Mouse (Mus musculus) limb, embryonic 11.5 days (tissue): Measurements from ENCODE around the gene Nat8l. TPM values are rescaled to one million over a fixed set of nuclear protein-coding genes. Genes with fewer than 3 reads are reported as not detected.
"Not testable (repeated sequence)": the region's sequence is repeated elsewhere in the genome, so short reads cannot be mapped to it uniquely, and the experiment has no call there.

Experiments used
- ATAC-seq: fragments of 200-750 bp; cut with Nextera tagmentation; 2 replicates; pipeline ENCODE4 v1.8.0; 2017; ENCODE audit warnings: low read depth; ENCODE audit not compliant: insufficient number of reproducible peaks, low FRiP score, low TSS enrichment
- DNase-seq: peaks from one replicate; pipeline ENCODE4 v3.0.0-alpha.2; 2015; ENCODE audit warnings: low spot score
- H3K27ac ChIP-seq: fragments of 300-500 bp; sonication (generic); replicated peaks from 2 replicates; pipeline ENCODE4 v1.5.1; 2014; ENCODE audit warnings: low read depth, mild to moderate bottlenecking, low read length
- H3K27me3 ChIP-seq: fragments of 300-500 bp; sonication (generic); 2 replicates; pipeline ENCODE4 v1.6.1; 2014; ENCODE audit warnings: mild to moderate bottlenecking, low read length, mixed read lengths; ENCODE audit not compliant: control insufficient read depth, insufficient read depth
- H3K36me3 ChIP-seq: fragments of 300-500 bp; sonication (generic); 2 replicates; pipeline ENCODE4 v1.6.1; 2014; ENCODE audit warnings: mild to moderate bottlenecking, low read length, moderate library complexity, mixed read lengths; ENCODE audit not compliant: control insufficient read depth, insufficient read depth
- H3K4me1 ChIP-seq: fragments of 300-500 bp; sonication (generic); 2 replicates; pipeline ENCODE4 v1.6.1; 2014; ENCODE audit warnings: low read length, mixed read lengths; ENCODE audit not compliant: control insufficient read depth, insufficient read depth
- H3K4me2 ChIP-seq: fragments of 300-500 bp; sonication (generic); 2 replicates; pipeline ENCODE4 v1.6.1; 2014; ENCODE audit warnings: low read depth, mild to moderate bottlenecking, moderate library complexity; ENCODE audit not compliant: severe bottlenecking
- H3K4me3 ChIP-seq: fragments of 300-500 bp; sonication (generic); 2 replicates; pipeline ENCODE4 v1.5.1; 2014; ENCODE audit warnings: low read depth, low read length
- H3K9ac ChIP-seq: fragments of 300-500 bp; sonication (generic); 2 replicates; pipeline ENCODE4 v1.6.1; 2014; ENCODE audit warnings: mild to moderate bottlenecking, low read length
- H3K9me3 ChIP-seq: fragments of 300-500 bp; sonication (generic); 2 replicates; pipeline ENCODE4 v1.6.1; 2016; ENCODE audit warnings: low read length; ENCODE audit not compliant: control insufficient read depth
- WGBS: fragments of 180-500 bp; shearing (Covaris S2); extraction: QIAGEN DNeasy Blood & Tissue Kit; methylation state at CpG from one replicate; pipeline ENCODE4 v1.1.7; 2014; 5-methylcytosine and 5-hydroxymethylcytosine counted together
- polyA plus RNA-seq: library from polyadenylated mRNA; unstranded; fragments of >200 nt; fragmentation: Nextera tagmentation; extraction: Ambion mirVana; gene quantifications from 2 replicates; pipeline ENCODE4 v1.2.1, GENCODE M21; 2014

Gene Nat8l
- polyA plus RNA-seq = 0.09 and 0.21 TPM in 2 replicates

GRCm38 (mm10) chr5:33995843-33996693, at the start of gene Nat8l:
TSS of gene Nat8l (plus strand) at chr5:33995984.
- ATAC-seq (peak; percentile 71), DNase-seq (peak; percentile 84)
- Histone ChIP-seq H3K4me2 (peak within 1 kb of the TSS; percentile 99), H3K36me3 (no peaks in the 10 kb centered on the region), H3K4me1 (peaks cover 12% of the 10 kb centered on the region), H3K9ac (peak within 1 kb of the TSS; percentile 52), H3K4me3 (peak within 1 kb of the TSS; percentile 56), H3K27ac (no peak within 1 kb of the TSS), H3K9me3 (no peaks in the 10 kb centered on the region), H3K27me3 (peaks cover 54% of the 10 kb centered on the region)
- under 1% methylated on average over 86 of the region's 90 CpGs for whole genome bisulfite sequencing

DNA sequence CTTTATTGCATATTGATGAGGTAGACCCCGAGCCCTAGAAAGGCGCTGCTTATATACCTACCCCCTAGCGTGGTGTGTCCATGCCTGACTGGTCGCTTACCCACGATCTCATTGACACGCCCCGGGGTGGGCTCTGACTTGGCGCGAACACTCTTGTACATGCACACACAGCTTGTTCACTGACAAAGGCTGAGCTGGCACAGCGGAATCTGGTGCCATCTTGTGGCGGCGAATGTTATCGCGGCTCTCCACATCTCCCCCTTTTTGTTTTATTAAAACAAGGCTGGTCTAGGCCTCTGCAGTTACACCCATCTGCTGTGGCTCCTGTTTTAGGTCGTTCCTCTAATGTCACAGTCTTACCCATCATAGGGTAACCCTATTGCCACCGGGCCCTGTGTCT, 48.7 kb upstream of the Nat8l start:
- not testable (repeated sequence) for ATAC-seq, H3K4me2 ChIP-seq, H3K27ac ChIP-seq, H3K4me3 ChIP-seq, H3K4me1 ChIP-seq, H3K9ac ChIP-seq, H3K36me3 ChIP-seq, DNase-seq, H3K9me3 ChIP-seq, H3K27me3 ChIP-seq
- 83% methylated on average over 16 of the region's 16 CpGs for WGBS

DNA sequence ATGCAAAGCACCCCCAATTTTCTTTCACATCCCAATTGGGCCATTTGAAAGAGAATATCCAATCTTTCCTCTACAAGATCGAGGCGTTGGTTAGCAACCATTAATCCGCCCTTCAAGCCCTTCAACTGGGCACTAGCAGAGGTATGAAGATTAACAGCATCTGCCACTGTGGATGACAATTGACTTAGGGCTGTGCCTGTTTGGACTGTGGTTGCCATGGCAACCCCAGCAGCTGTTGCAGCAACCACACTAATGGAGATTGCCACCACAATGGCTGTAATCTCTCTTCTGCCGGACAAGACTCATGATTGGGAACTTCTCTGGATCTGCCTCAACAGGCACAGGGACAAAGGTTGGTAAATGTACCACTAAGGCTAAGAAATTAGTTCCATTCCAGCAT, 47.5 kb upstream of the Nat8l start:
- Histone ChIP-seq H3K9ac (no peak overlapping the region), H3K36me3 (no peaks in the 10 kb centered on the region), H3K9me3 (peaks cover 8% of the 10 kb centered on the region; the same call in 1 of the 2 replicates), H3K4me1 (no peaks in the 10 kb centered on the region), H3K27ac (no peak overlapping the region), H3K4me3 (no peak overlapping the region), H3K4me2 (no peak overlapping the region), H3K27me3 (no peaks in the 10 kb centered on the region)
- no peak for DNase-seq
- ATAC-seq = no peak
- WGBS = 91% methylated on average over 4 of the region's 4 CpGs

DNA sequence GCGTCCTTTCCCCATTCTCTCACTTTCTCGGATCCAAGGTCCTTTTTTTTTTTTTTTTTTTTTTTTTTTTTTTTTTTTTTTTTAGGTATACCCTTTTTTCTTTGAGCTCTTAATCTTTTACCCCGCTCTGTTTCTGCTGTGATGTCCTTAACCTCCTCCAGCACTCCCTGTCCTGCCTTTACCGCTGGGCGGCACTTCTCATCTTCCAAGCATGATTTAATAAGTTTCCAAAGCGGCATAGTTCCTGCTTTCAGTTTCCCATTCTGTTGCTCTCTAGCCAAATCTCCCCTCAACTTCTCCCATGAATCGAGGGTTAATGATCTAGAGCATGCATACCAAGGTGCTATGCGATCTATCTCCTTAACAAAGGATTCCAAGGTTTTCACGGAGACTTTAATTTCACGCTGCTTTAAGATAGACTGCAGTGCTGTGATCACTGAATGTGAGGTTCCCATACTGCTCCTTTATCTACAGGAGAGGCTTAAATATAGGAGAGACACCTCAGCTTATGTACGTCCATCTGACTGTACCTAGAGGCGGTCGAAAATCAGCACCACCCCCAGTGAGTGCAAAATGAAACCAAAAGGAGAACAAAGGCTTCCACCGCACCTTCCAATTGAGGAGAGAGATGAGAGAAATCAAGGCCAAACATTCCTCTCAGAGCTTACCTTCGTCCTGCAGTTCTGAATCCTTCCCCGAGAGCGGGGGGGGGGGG, 42.2 kb upstream of the Nat8l start:
- Histone ChIP-seq H3K9me3 (peaks cover 7% of the 10 kb centered on the region; the same call in 1 of the 2 replicates), H3K9ac (no peak overlapping the region), H3K4me3 (no peak overlapping the region), H3K4me1 (no peaks in the 10 kb centered on the region), H3K4me2 (no peak overlapping the region), H3K27me3 (no peaks in the 10 kb centered on the region), H3K36me3 (no peaks in the 10 kb centered on the region), H3K27ac (no peak overlapping the region)
- ATAC-seq (no peak), DNase-seq (no peak)
- WGBS = 89% methylated on average over 17 of the region's 17 CpGs

DNA sequence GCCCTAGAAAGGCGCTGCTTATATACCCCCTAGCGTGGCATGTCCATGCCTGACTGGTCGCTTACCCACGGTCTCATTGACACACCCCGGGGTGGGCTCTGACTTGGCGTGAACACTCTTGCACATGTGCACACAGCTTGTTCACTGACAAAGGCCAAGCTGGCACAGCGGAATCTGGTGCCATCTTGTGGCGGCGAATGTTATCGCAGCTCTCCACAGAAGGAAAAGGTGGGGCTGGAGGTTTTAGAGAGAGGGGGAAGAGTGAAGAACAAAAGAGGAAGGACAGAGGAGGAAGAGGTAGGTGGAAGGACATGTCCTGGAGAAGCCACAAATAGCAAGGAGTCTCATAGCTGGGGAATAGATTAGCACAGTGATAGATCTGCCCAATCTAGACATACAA, 41.4 kb upstream of the Nat8l start:
- no peaks in the 10 kb centered on the region for H3K4me1 ChIP-seq
- no peak overlapping the region for H3K4me3 ChIP-seq
- H3K9ac ChIP-seq = no peak overlapping the region
- ATAC-seq = no peak
- peaks cover 7% of the 10 kb centered on the region; the same call in 1 of the 2 replicates for H3K9me3 ChIP-seq
- H3K27me3 ChIP-seq = no peaks in the 10 kb centered on the region
- 38% methylated on average over 10 of the region's 10 CpGs for WGBS
- no peaks in the 10 kb centered on the region for H3K36me3 ChIP-seq
- DNase-seq = peak; percentile 67
- no peak overlapping the region for H3K27ac ChIP-seq
- H3K4me2 ChIP-seq = no peak overlapping the region

DNA sequence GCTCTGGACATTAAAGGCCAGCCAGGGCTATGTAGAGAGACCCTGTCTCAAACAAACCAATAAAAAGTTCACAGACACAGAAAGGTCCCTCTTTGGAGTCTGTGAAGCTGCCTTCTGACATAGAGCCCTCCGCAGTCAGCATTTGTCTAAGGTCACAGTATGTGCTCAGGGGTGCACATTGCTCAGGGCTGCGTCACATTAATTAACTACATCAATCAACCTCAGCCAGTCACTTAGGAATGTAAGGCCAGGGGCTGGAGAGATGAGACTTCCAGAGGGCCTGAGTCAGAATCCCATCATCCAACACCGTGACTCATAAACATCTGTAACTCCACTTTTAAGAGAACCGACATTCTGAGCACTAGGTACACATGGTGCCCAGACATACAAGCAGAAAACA, 39.9 kb upstream of the Nat8l start:
- Histone ChIP-seq H3K27ac (no peak overlapping the region), H3K27me3 (no peaks in the 10 kb centered on the region), H3K36me3 (no peaks in the 10 kb centered on the region), H3K9ac (no peak overlapping the region), H3K4me2 (no peak overlapping the region), H3K4me1 (no peaks in the 10 kb centered on the region), H3K4me3 (no peak overlapping the region), H3K9me3 (peaks cover 7% of the 10 kb centered on the region; the same call in 1 of the 2 replicates)
- ATAC-seq (no peak), DNase-seq (no peak)
- 57% methylated on average over 4 of the region's 4 CpGs for WGBS

GRCm38 (mm10) chr5:33959382-33959781, 36.4 kb upstream of the Nat8l start:
- H3K4me3 ChIP-seq = no peak overlapping the region
- H3K9me3 ChIP-seq = peaks cover under 1% of the 10 kb centered on the region; the same call in 1 of the 2 replicates
- WGBS = 88% methylated on average over 4 of the region's 4 CpGs
- no peak overlapping the region for H3K4me2 ChIP-seq
- no peaks in the 10 kb centered on the region for H3K36me3 ChIP-seq
- H3K9ac ChIP-seq = no peak overlapping the region
- DNase-seq (no peak), ATAC-seq (no peak)
- H3K27ac ChIP-seq = no peak overlapping the region
- H3K4me1 ChIP-seq = no peaks in the 10 kb centered on the region
- H3K27me3 ChIP-seq = no peaks in the 10 kb centered on the region

DNA sequence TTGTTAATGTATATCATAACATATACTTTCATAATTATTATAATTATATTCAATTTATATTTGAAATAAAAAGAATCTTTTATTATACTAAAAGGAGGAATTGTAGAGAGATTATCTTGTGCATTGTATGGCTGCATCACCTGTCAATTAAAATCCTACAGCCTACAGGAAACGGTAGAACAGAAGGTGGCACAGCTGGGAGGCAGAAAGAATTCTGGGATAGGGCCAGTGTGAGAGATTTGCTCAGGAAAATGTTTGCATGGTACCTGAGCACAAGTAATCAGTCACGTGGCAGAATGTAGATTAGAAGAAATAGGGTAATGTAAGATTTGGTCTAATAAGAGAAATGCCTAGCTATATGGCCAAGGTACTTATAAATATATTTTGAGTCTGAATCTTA, 21.0 kb upstream of the Nat8l start:
- no peak for DNase-seq
- H3K4me1 ChIP-seq = no peaks in the 10 kb centered on the region
- no peaks in the 10 kb centered on the region for H3K9me3 ChIP-seq
- H3K9ac ChIP-seq = no peak overlapping the region
- WGBS = 59% methylated on average over 2 of the region's 2 CpGs
- no peaks in the 10 kb centered on the region for H3K36me3 ChIP-seq
- no peak overlapping the region for H3K4me3 ChIP-seq
- ATAC-seq = no peak
- no peak overlapping the region for H3K27ac ChIP-seq
- H3K4me2 ChIP-seq = no peak overlapping the region
- H3K27me3 ChIP-seq = no peaks in the 10 kb centered on the region
